9 mouse cellular contexts compared by ENCODE assay signal in the genomic region with DNA sequence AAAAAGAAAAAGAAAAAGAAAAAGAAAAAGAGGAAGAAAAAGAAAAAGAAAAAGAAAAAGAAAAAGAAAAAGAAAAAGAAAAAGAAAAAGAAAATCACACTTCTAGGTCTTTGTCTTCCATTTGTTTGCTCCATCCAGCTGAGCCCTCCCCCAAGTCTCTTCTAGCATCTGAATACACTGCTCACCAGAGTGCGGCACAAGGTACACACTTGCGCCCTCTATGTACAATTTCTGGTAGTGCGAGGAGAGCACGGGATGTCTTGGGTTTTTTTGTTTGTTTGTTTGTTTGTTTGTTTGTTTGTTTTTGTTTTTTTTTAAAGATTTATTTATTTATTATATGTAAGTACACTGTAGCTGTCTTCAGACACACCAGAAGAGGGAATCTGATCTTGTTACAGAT. TPM values are rescaled to one million over a fixed set of nuclear protein-coding genes. Genes with fewer than 3 reads are reported as not detected.
A peak's percentile ranks its signal among the peaks of the same experiment; 100 is the strongest.
DNase-seq lines count a peak whose midpoint lies in the region; ATAC-seq and TF ChIP-seq lines count a peak whose summit lies in the region.
"Not testable (repeated sequence)": the region's sequence is repeated elsewhere in the genome, so short reads cannot be mapped to it uniquely, and the experiment has no call there.
"Had no signal": no experiment of that assay in that cellular context is flagged by ENCODE, and none has a peak within 500 bp of the region (broad histone marks: within the 10 kb centered on the region; RNA-seq: fewer than 3 reads in every experiment).

No protein-coding gene starts in this region.

- H3K4me2 ChIP-seq in lung, postnatal 0 days (replicated peaks; ENCODE audit: low read depth, low read length): not testable (repeated sequence)

- not testable (repeated sequence) for H3K4me3 ChIP-seq in cerebellum, adult 2 months (replicated peaks; ENCODE audit: insufficient read depth, low read depth, low read length); heart, adult 2 months; left cerebral cortex, adult 2 months; lung, postnatal 0 days (ENCODE audit: low read depth, low read length); small intestine, adult 2 months (ENCODE audit: low read depth, low read length)

- ATAC-seq in lung, postnatal 0 days: not testable (repeated sequence)

- intact Hi-C loops in heart, adult 2 months (cut with DNase I); left cerebral cortex, adult 2 months (cut with DNase I): not testable (repeated sequence)

- WGBS in cerebellum, adult 2 months: 72% methylated on average over 4 of the region's 4 CpGs
- 57% methylated on average over 4 of the region's 4 CpGs for WGBS in heart, adult 2 months
- 52% methylated on average over 4 of the region's 4 CpGs for WGBS in lung, postnatal 0 days
- 43% methylated on average over 4 of the region's 4 CpGs for WGBS in small intestine, adult 2 months

- H3K27me3 ChIP-seq in cerebellum, adult 2 months (ENCODE audit: control insufficient read depth, insufficient read depth, low read length); heart, adult 2 months (ENCODE audit: control insufficient read depth, insufficient read depth, low read length); lung, postnatal 0 days (replicated peaks; ENCODE audit: insufficient read depth, low read length); small intestine, adult 2 months (ENCODE audit: control insufficient read depth, insufficient read depth, low read length): not testable (repeated sequence)

- H3K9ac ChIP-seq in heart, adult 2 months (ENCODE audit: low read depth, low read length); lung, postnatal 0 days (replicated peaks; ENCODE audit: low read depth): not testable (repeated sequence)

- peaks cover 40% of the 10 kb centered on the region for H3K4me1 ChIP-seq in cerebellum, adult 2 months (ENCODE audit: control insufficient read depth, insufficient read depth, low read length)
- not testable (repeated sequence) for H3K4me1 ChIP-seq in heart, adult 2 months (ENCODE audit: control insufficient read depth, insufficient read depth, low read length); lung, postnatal 0 days (ENCODE audit: insufficient read depth, low read depth, low read length); small intestine, adult 2 months (ENCODE audit: control insufficient read depth, insufficient read depth, insufficient read length, low read length)

- not testable (repeated sequence) for H3K9me3 ChIP-seq in lung, postnatal 0 days (ENCODE audit: low read length)

- DNase-seq in CD4-positive, CD25-positive, alpha-beta regulatory T cell, adult 2 months (ENCODE audit: low read depth, low spot score): peak; percentile 55
- DNase-seq in R1 (ENCODE audit: low read depth, low spot score): peak; percentile 47
- DNase-seq in cerebellum, adult 2 months; heart, adult 2 months; left cerebral cortex, adult 2 months (ENCODE audit: extremely low spot score in 1 of 2, low spot score in 2 of 2); lung, postnatal 0 days (ENCODE audit: low spot score): not testable (repeated sequence)
- DNase-seq in thymus, postnatal 4 days: peak; percentile 33

- H3K27ac ChIP-seq in cerebellum, adult 2 months (ENCODE audit: insufficient read depth, low read length); heart, adult 2 months; left cerebral cortex, adult 2 months; lung, postnatal 0 days (ENCODE audit: low read length); small intestine, adult 2 months (ENCODE audit: insufficient read depth, low read depth, low read length): not testable (repeated sequence)

- TF ChIP-seq CTCF in cerebellum, adult 2 months (IDR thresholded peaks at IDR 0.05; ENCODE audit: borderline replicate concordance, insufficient read depth, low read depth, low read length): peak; percentile 21; the same call in 1 of the 2 replicates
- peak; percentile 37 for TF ChIP-seq CTCF in heart, adult 2 months (IDR thresholded peaks at IDR 0.05)
- TF ChIP-seq CTCF in left cerebral cortex, adult 2 months (IDR thresholded peaks at IDR 0.05): peak; percentile 38
- TF ChIP-seq CTCF in lung, postnatal 0 days (IDR thresholded peaks at IDR 0.05): peak; percentile 47
- TF ChIP-seq CTCF in small intestine, adult 2 months (IDR thresholded peaks at IDR 0.05; ENCODE audit: extremely low read depth, insufficient read length, insufficient replicate concordance, low read depth, low read length): peak; percentile 28; the same call in 1 of the 2 replicates

- not testable (repeated sequence) for TF ChIP-seq POLR2A in cerebellum, adult 2 months (IDR thresholded peaks at IDR 0.05; ENCODE audit: borderline replicate concordance, insufficient read depth, low read length); heart, adult 2 months (IDR thresholded peaks at IDR 0.05; ENCODE audit: insufficient read depth, low read depth, low read length); small intestine, adult 2 months (IDR thresholded peaks at IDR 0.05; ENCODE audit: low read depth, low read length)

- TF ChIP-seq EP300 in heart, adult 2 months (IDR thresholded peaks at IDR 0.05; ENCODE audit: insufficient read depth, low read depth, low read length); lung, postnatal 0 days (IDR thresholded peaks at IDR 0.05): not testable (repeated sequence)

- H3K36me3 ChIP-seq in heart, adult 2 months (ENCODE audit: control insufficient read depth, insufficient read depth, low read length); lung, postnatal 0 days (ENCODE audit: insufficient read depth, low read length); small intestine, adult 2 months (ENCODE audit: control insufficient read depth, insufficient read depth, low read length): not testable (repeated sequence)

- not testable (repeated sequence) for H3K79me2 ChIP-seq in heart, adult 2 months (replicated peaks; ENCODE audit: control insufficient read depth, insufficient read depth, low read length)

RNA-seq across cellular contexts. Expression of gene Rap1gap2, which starts 29.4 kb away (rescaled TPM):
- polyA plus RNA-seq in cerebellum, adult 2 months (2012; rRNA removed): 67.5 and 71.0 TPM in 2 replicates
- 10 to 100 TPM; 82.7 to 88.9 TPM for total RNA-seq in heart, adult 2 months (2021)
- polyA plus RNA-seq in heart, adult 2 months (2012; rRNA removed): 43.9 and 78.5 TPM in 2 replicates
- total RNA-seq in left cerebral cortex, adult 2 months (2021): 100 to 1,000 TPM; 186 to 188 TPM
- polyA plus RNA-seq in lung, postnatal 0 days (2015; fragmentation: Nextera tagmentation; extraction: Ambion mirVana): 1.1 and 1.2 TPM in 2 replicates
- polyA plus RNA-seq in small intestine, adult 2 months (2012; rRNA removed): 10.5 and 18.4 TPM in 2 replicates

RNA-seq across cellular contexts. Expression of gene Ccdc92b, which starts 38.1 kb away (rescaled TPM):
- polyA plus RNA-seq in cerebellum, adult 2 months (2012; rRNA removed): 21.8 and 22.7 TPM in 2 replicates
- total RNA-seq in heart, adult 2 months (2021): under 1 TPM; 0.23 to 0.32 TPM
- 0.27 and 0.38 TPM in 2 replicates for polyA plus RNA-seq in heart, adult 2 months (2012; rRNA removed)
- total RNA-seq in left cerebral cortex, adult 2 months (2021): 10 to 100 TPM; 29.8 to 31.7 TPM
- 0.69 and 0.85 TPM in 2 replicates for polyA plus RNA-seq in lung, postnatal 0 days (2015; fragmentation: Nextera tagmentation; extraction: Ambion mirVana)
- 0.42 and 0.77 TPM in 2 replicates for polyA plus RNA-seq in small intestine, adult 2 months (2012; rRNA removed)
- total RNA-seq: monocyte, adult 5-6 weeks had no signal

Comparison
In these comparisons a context has a peak if more than half of its experiments do, and no peak if none do; other contexts are left out.
1. RNA of gene Ccdc92b, which starts 38.1 kb away (polyA plus RNA-seq): 21.8 to 22.7 TPM in cerebellum, adult 2 months; 0.69 to 0.85 TPM in lung, postnatal 0 days, 0.42 to 0.77 TPM in small intestine, adult 2 months and 0.27 to 0.38 TPM in heart, adult 2 months; every median in the first group is over 10 times any median in the second.
2. Peak in every context shown above with its lines, with median percentiles within 50 percentile points of each other: CTCF ChIP-seq.